Mouse (Mus musculus): Measurements from ENCODE around the gene March8. TPM values are rescaled to one million over a fixed set of nuclear protein-coding genes. Genes with fewer than 3 reads are reported as not detected.

Gene March8
- polyA plus RNA-seq, 1 experiment from 2014 or later = 24.0 TPM

DNA sequence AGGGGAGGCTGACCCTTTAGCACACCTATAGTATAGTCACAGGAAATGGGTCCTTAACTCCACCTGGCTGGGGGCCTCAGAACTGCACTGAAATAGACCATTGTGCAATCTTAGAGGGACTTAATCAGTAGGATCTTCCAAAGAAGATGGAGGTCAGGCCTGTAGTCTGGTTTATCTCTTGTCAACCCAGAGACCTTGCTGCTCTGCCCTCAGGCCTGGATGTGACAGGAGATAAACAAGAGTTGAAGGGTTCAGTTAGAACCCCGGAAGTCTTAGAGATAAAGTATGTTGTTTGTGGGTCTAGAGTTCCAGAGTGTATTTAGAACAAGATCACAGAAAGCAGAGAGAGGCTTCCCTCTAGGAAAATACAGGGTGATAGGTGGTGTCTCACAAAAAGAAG is 118.7 kb downstream of the March8 start:
- no peak for ATAC-seq (ENCODE audit: low FRiP score, low TSS enrichment)
- H3K27me3 ChIP-seq (ENCODE audit: control insufficient read depth, insufficient read depth, low read length) = peaks cover 2% of the 10 kb centered on the region; the same call in 1 of the 2 replicates
- 28% methylated on average over 1 of the region's 1 CpGs for WGBS
- H3K4me3 ChIP-seq (ENCODE audit: low read depth, low read length) = no peak overlapping the region
- H3K4me1 ChIP-seq (replicated peaks; ENCODE audit: control insufficient read depth, insufficient read depth) = no peaks in the 10 kb centered on the region
- no peak overlapping the region for H3K9ac ChIP-seq (ENCODE audit: low read length)
- no peak overlapping the region for H3K27ac ChIP-seq (replicated peaks)
- H3K9me3 ChIP-seq (ENCODE audit: control insufficient read depth, low read length) = no peaks in the 10 kb centered on the region
- TF ChIP-seq EP300 (optimal IDR thresholded peaks at IDR 0.05) = no peak
- peak; percentile 18; the same call in 1 of the 2 replicates for TF ChIP-seq CTCF (IDR thresholded peaks at IDR 0.05; ENCODE audit: low read depth)
- H3K4me2 ChIP-seq (replicated peaks; ENCODE audit: low read depth) = no peak overlapping the region
- DNase-seq (ENCODE audit: low spot score) = no peak
- no peaks in the 10 kb centered on the region for H3K36me3 ChIP-seq (ENCODE audit: control insufficient read depth, insufficient read depth, low read length)

DNA sequence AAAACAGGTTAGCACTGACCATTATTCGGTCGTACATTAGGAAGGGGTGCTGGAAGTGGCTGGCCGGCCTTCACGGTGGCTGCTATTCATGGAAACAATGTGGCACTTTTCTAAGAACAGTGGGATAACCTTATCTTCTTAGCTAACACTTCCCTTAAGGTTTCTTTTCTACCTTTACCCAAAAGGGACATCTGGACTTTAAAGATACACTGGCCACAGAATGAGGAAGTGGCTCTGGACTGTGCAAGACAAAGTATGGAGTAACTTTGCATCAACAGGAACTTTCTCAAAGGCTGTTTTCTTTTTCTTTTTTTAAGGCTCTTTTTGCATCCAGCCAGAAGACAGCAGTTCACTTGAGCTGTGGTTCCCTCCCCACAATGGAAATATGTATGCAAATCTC is 120.9 kb downstream of the March8 start:
- no peak for DNase-seq (ENCODE audit: low spot score)
- TF ChIP-seq CTCF (IDR thresholded peaks at IDR 0.05; ENCODE audit: low read depth) (no peak), EP300 (optimal IDR thresholded peaks at IDR 0.05) (no peak)
- Histone ChIP-seq H3K4me3 (ENCODE audit: low read depth, low read length) (no peak overlapping the region), H3K4me2 (replicated peaks; ENCODE audit: low read depth) (no peak overlapping the region), H3K36me3 (ENCODE audit: control insufficient read depth, insufficient read depth, low read length) (no peaks in the 10 kb centered on the region), H3K9me3 (ENCODE audit: control insufficient read depth, low read length) (no peaks in the 10 kb centered on the region), H3K9ac (ENCODE audit: low read length) (no peak overlapping the region), H3K27ac (replicated peaks) (no peak overlapping the region), H3K4me1 (replicated peaks; ENCODE audit: control insufficient read depth, insufficient read depth) (no peaks in the 10 kb centered on the region), H3K27me3 (ENCODE audit: control insufficient read depth, insufficient read depth, low read length) (peaks cover 2% of the 10 kb centered on the region; the same call in 1 of the 2 replicates)
- ATAC-seq (ENCODE audit: low FRiP score, low TSS enrichment) = no peak
- 76% methylated on average over 4 of the region's 4 CpGs for WGBS

Other genes with a start within 250 kb of the March8 start
- gene Tmcc1, start 144.5 kb upstream of the March8 start, polyA plus RNA-seq (2015; fragmentation: Nextera tagmentation; extraction: Ambion mirVana) = 9.4 and 10.6 TPM in 2 replicates
- 17.0 and 17.1 TPM in 2 replicates for gene Washc2, start 130.0 kb upstream of the March8 start, polyA plus RNA-seq (2015; fragmentation: Nextera tagmentation; extraction: Ambion mirVana)
- 2.1 and 2.8 TPM in 2 replicates for gene Zfand4, start 73.8 kb upstream of the March8 start, polyA plus RNA-seq (2015; fragmentation: Nextera tagmentation; extraction: Ambion mirVana)
- 0.45 and 1.3 TPM in 2 replicates for gene Alox5, start 123.2 kb downstream of the March8 start, polyA plus RNA-seq (2015; fragmentation: Nextera tagmentation; extraction: Ambion mirVana)
- not detected in 2 replicates for gene Olfr211, start 151.1 kb downstream of the March8 start, polyA plus RNA-seq (2015; fragmentation: Nextera tagmentation; extraction: Ambion mirVana)
- not detected in 2 replicates for gene Olfr212, start 168.5 kb downstream of the March8 start, polyA plus RNA-seq (2015; fragmentation: Nextera tagmentation; extraction: Ambion mirVana)
- not detected in 2 replicates for gene Olfr213, start 200.4 kb downstream of the March8 start, polyA plus RNA-seq (2015; fragmentation: Nextera tagmentation; extraction: Ambion mirVana)
- gene Gm5580, start 213.1 kb downstream of the March8 start, polyA plus RNA-seq (2015; fragmentation: Nextera tagmentation; extraction: Ambion mirVana) = 0.36 TPM in 2 replicates
- not detected in 2 replicates for gene Olfr214, start 216.2 kb downstream of the March8 start, polyA plus RNA-seq (2015; fragmentation: Nextera tagmentation; extraction: Ambion mirVana)
- not detected in 2 replicates for gene Olfr215, start 246.2 kb downstream of the March8 start, polyA plus RNA-seq (2015; fragmentation: Nextera tagmentation; extraction: Ambion mirVana)

Measured in stomach, postnatal 0 days (tissue).